Mouse (Mus musculus) thymus, postnatal 0 days (tissue): ENCODE measurements around the gene Dupd1. TPM values are rescaled to one million over a fixed set of nuclear protein-coding genes. Genes with fewer than 3 reads are reported as not detected.

Source experiments
- DNase-seq: peaks from one replicate; pipeline ENCODE4 v3.0.0-alpha.2; 2015; ENCODE audit warnings: low spot score
- polyA plus RNA-seq: library from polyadenylated mRNA; unstranded; fragments of >200 nt; fragmentation: Nextera tagmentation; extraction: Ambion mirVana; gene quantifications from 2 replicates; pipeline ENCODE4 v1.2.1, GENCODE M21; 2015

The Dupd1 gene
- polyA plus RNA-seq, result 0.12 and 0.18 TPM in 2 replicates

- no peak for DNase-seq
Measured at GRCm38 (mm10) chr14:21714486-21714885, at the start of gene Dupd1. Dupd1 (minus strand) TSS chr14:21714576.

GRCm38 (mm10) chr14:21763736-21764135 lies 49.4 kb upstream of the Dupd1 start:
- DNase-seq, result no peak

- DNase-seq, result no peak
Measured at GRCm38 (mm10) chr14:21761560-21761959, 47.2 kb upstream of the Dupd1 start.

GRCm38 (mm10) chr14:21753367-21753766 lies 39.0 kb upstream of the Dupd1 start:
- no peak for DNase-seq

- no peak for DNase-seq
Measured at GRCm38 (mm10) chr14:21752411-21752810, 38.0 kb upstream of the Dupd1 start.

- DNase-seq, result peak; percentile 70
Measured at GRCm38 (mm10) chr14:21750881-21751542, 36.6 kb upstream of the Dupd1 start, which contains the start of gene Dusp13. Dusp13 (minus strand) TSS chr14:21751181.

GRCm38 (mm10) chr14:21750008-21750880 lies 35.9 kb upstream of the Dupd1 start, which contains the start of gene Samd8:
Samd8 (plus strand) TSS chr14:21750531.
- peak; percentile 83 for DNase-seq

GRCm38 (mm10) chr14:21748142-21748870 lies 33.9 kb upstream of the Dupd1 start:
- DNase-seq, result peak; percentile 37

GRCm38 (mm10) chr14:21747436-21748141 lies 33.2 kb upstream of the Dupd1 start:
- DNase-seq, result no peak

GRCm38 (mm10) chr14:21746846-21747245 lies 32.5 kb upstream of the Dupd1 start:
- no peak for DNase-seq

- no peak for DNase-seq
Measured at GRCm38 (mm10) chr14:21746251-21746650, 31.9 kb upstream of the Dupd1 start.

GRCm38 (mm10) chr14:21745149-21745548 lies 30.8 kb upstream of the Dupd1 start:
- DNase-seq, result no peak

- DNase-seq, result no peak
Measured at GRCm38 (mm10) chr14:21744169-21744568, 29.8 kb upstream of the Dupd1 start.

GRCm38 (mm10) chr14:21742441-21742840 lies 28.1 kb upstream of the Dupd1 start:
- no peak for DNase-seq

GRCm38 (mm10) chr14:21741786-21742185 lies 27.4 kb upstream of the Dupd1 start:
- peak; percentile 70 for DNase-seq

- no peak for DNase-seq
Measured at GRCm38 (mm10) chr14:21741314-21741713, 26.9 kb upstream of the Dupd1 start.

- DNase-seq, result no peak
Measured at GRCm38 (mm10) chr14:21740345-21740744, 26.0 kb upstream of the Dupd1 start.

- DNase-seq, result no peak
Measured at GRCm38 (mm10) chr14:21733131-21733905, 18.9 kb upstream of the Dupd1 start.

- DNase-seq, result no peak
Measured at GRCm38 (mm10) chr14:21729936-21730335, 15.6 kb upstream of the Dupd1 start.
